Mouse (Mus musculus) small intestine, adult 2 months (tissue): ENCODE results near the gene Plek.
A peak's percentile ranks its signal among the peaks of the same experiment; 100 is the strongest.

ENCODE experiments used
- CTCF ChIP-seq: fragments of 200-500 bp; IDR thresholded peaks from 2 replicates; pipeline ENCODE4 v1.5.1; 2012; ENCODE audit warnings: low read depth, mild to moderate bottlenecking, control low read depth, inconsistent platforms, low read length, moderate library complexity, mixed read lengths; ENCODE audit not compliant: insufficient replicate concordance, insufficient read length; ENCODE audit errors: extremely low read depth
- POLR2A ChIP-seq: fragments of 200-500 bp; IDR thresholded peaks from 2 replicates; pipeline ENCODE4 v1.6.1; 2012; ENCODE audit warnings: low read depth, mild to moderate bottlenecking, control low read depth, inconsistent platforms, low read length, moderate library complexity

DNA sequence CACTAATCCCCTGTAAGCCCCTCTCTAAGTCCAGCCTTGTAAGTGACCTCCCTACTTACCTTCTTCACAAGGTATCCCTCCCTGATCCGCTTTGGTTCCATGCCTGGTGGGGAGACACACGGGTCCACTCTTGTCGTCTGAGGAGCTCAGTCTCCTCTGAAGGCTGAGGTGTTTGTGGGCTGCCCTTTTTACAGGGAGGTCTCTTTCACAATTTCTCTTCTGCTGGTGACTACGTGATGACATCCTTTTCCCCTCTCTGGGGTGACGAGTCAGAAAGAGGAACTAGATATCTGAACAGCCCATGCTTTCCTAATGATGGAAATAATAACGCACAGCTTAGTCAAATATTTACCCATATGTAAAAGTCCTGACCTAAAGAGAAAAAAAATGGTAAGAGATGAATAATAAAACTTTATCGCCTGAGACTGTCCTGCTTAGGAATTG lies 43.7 kb downstream of the Plek start:
- TF ChIP-seq POLR2A (peak; percentile 64; the same call in 1 of the 2 replicates), CTCF (no peak)
